ENCODE assay signal across 8 mouse cellular contexts in the genomic region with DNA sequence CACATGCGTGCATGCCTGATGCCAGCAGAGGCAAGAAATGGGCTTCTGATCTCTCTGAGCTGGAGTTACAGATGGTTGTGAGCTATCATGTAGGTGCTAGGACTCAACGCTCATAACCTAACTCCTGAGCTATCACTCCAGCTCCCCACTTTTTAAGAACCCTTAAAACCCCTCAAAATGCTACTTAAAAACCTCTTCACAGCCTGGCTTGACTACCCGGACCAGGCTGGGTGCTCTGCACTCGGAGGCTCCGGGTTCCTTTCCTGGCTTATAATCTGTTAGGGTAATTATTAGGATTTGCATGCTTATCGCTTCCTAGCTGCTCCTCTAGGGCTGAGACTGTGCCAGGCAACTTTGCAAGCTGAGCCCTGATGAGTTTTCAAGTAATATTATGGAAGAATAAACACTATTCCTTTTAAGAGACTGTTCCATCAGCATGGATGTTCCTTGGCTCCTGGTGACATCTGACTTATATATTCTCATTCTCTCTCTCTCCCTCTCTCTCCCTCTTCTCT. TPM values are rescaled to one million over a fixed set of nuclear protein-coding genes. Genes with fewer than 3 reads are reported as not detected.
A peak's percentile ranks its signal among the peaks of the same experiment; 100 is the strongest.
DNase-seq lines count a peak whose midpoint lies in the region; ATAC-seq and TF ChIP-seq lines count a peak whose summit lies in the region.

No protein-coding gene starts in this region.

- WGBS in hindbrain, embryonic 13.5 days, result 87% methylated on average over 6 of the region's 6 CpGs
- 81% methylated on average over 6 of the region's 6 CpGs for WGBS in hindbrain, embryonic 11.5 days
- 84% methylated on average over 6 of the region's 6 CpGs for WGBS in neural tube, embryonic 13.5 days
- 65% methylated on average over 6 of the region's 6 CpGs for WGBS in hindbrain, postnatal 0 days
- 52% methylated on average over 6 of the region's 6 CpGs for WGBS in stomach, postnatal 0 days

- DNase-seq in hindbrain, embryonic 11.5 days (ENCODE audit: low spot score), result no peak
- DNase-seq in neural tube, embryonic 10.5 days (ENCODE audit: extremely low spot score, low spot score), result no peak
- no peak for DNase-seq in hindbrain, postnatal 0 days (ENCODE audit: low spot score)
- peak; percentile 39 for DNase-seq in stomach, postnatal 0 days (ENCODE audit: low spot score)
- no peak for DNase-seq in kidney, postnatal 25 days
- DNase-seq in left cerebral cortex, postnatal 10 days (ENCODE audit: extremely low spot score in 1 of 2, low spot score in 2 of 2), result no peak

- H3K4me3 ChIP-seq in hindbrain, embryonic 13.5 days, result no peak overlapping the region
- H3K4me3 ChIP-seq in hindbrain, embryonic 11.5 days (ENCODE audit: low read depth, low read length), result no peak overlapping the region
- no peak overlapping the region for H3K4me3 ChIP-seq in neural tube, embryonic 13.5 days
- H3K4me3 ChIP-seq in hindbrain, postnatal 0 days (ENCODE audit: low read length), result no peak overlapping the region
- peak overlapping the region; percentile 31; the same call in 1 of the 2 replicates for H3K4me3 ChIP-seq in stomach, postnatal 0 days (ENCODE audit: low read depth, low read length)

- intact Hi-C loops in left cerebral cortex, postnatal 10 days (cut with DNase I), result loop anchor here (10.0 kb wide), 1 partner anchor 537 kb away; the partner anchor contains the start of gene Fosl2

- no peaks in the 10 kb centered on the region for H3K36me3 ChIP-seq in hindbrain, embryonic 13.5 days
- H3K36me3 ChIP-seq in hindbrain, embryonic 11.5 days (ENCODE audit: control insufficient read depth, insufficient read depth, low read length), result no peaks in the 10 kb centered on the region
- H3K36me3 ChIP-seq in neural tube, embryonic 13.5 days, result no peaks in the 10 kb centered on the region
- H3K36me3 ChIP-seq in hindbrain, postnatal 0 days (ENCODE audit: insufficient read depth, low read length), result no peaks in the 10 kb centered on the region
- no peaks in the 10 kb centered on the region for H3K36me3 ChIP-seq in stomach, postnatal 0 days (ENCODE audit: control insufficient read depth, insufficient read depth, low read length)

- peak overlapping the region; percentile 59 for H3K4me2 ChIP-seq in hindbrain, embryonic 13.5 days
- H3K4me2 ChIP-seq in hindbrain, embryonic 11.5 days (replicated peaks; ENCODE audit: low read depth, low read length), result no peak overlapping the region
- peak overlapping the region; percentile 55 for H3K4me2 ChIP-seq in neural tube, embryonic 13.5 days
- H3K4me2 ChIP-seq in hindbrain, postnatal 0 days (ENCODE audit: low read depth, low read length), result peak overlapping the region; percentile 60; the same call in 1 of the 2 replicates
- H3K4me2 ChIP-seq in stomach, postnatal 0 days (replicated peaks; ENCODE audit: low read depth), result peak overlapping the region; percentile 58

- H3K9ac ChIP-seq in hindbrain, embryonic 13.5 days, result no peak overlapping the region
- no peak overlapping the region for H3K9ac ChIP-seq in hindbrain, embryonic 11.5 days (ENCODE audit: low read depth, low read length)
- no peak overlapping the region for H3K9ac ChIP-seq in neural tube, embryonic 13.5 days
- no peak overlapping the region for H3K9ac ChIP-seq in hindbrain, postnatal 0 days (replicated peaks; ENCODE audit: low read length)
- H3K9ac ChIP-seq in stomach, postnatal 0 days (ENCODE audit: low read length), result peak overlapping the region; percentile 14

- no peak for TF ChIP-seq CTCF in hindbrain, postnatal 0 days (IDR thresholded peaks at IDR 0.05; ENCODE audit: low read depth)
- no peak for TF ChIP-seq CTCF in stomach, postnatal 0 days (IDR thresholded peaks at IDR 0.05; ENCODE audit: low read depth)

- peaks cover 20% of the 10 kb centered on the region for H3K27me3 ChIP-seq in hindbrain, embryonic 13.5 days
- no peaks in the 10 kb centered on the region for H3K27me3 ChIP-seq in hindbrain, embryonic 11.5 days (ENCODE audit: control insufficient read depth, insufficient read depth, low read length)
- H3K27me3 ChIP-seq in neural tube, embryonic 13.5 days, result peaks cover 10% of the 10 kb centered on the region; the same call in 1 of the 2 replicates
- no peaks in the 10 kb centered on the region for H3K27me3 ChIP-seq in hindbrain, postnatal 0 days (ENCODE audit: insufficient read depth, low read length)
- no peaks in the 10 kb centered on the region for H3K27me3 ChIP-seq in stomach, postnatal 0 days (ENCODE audit: control insufficient read depth, insufficient read depth, low read length)

- H3K4me1 ChIP-seq in hindbrain, embryonic 13.5 days (replicated peaks), result peaks cover 12% of the 10 kb centered on the region
- H3K4me1 ChIP-seq in hindbrain, embryonic 11.5 days (replicated peaks; ENCODE audit: control insufficient read depth, insufficient read depth, low read length), result no peaks in the 10 kb centered on the region
- H3K4me1 ChIP-seq in neural tube, embryonic 13.5 days (replicated peaks), result peaks cover 14% of the 10 kb centered on the region; the same call in 1 of the 2 replicates
- H3K4me1 ChIP-seq in hindbrain, postnatal 0 days (ENCODE audit: insufficient read depth, low read length), result peaks cover 5% of the 10 kb centered on the region
- peaks cover 7% of the 10 kb centered on the region; the same call in 1 of the 2 replicates for H3K4me1 ChIP-seq in stomach, postnatal 0 days (replicated peaks; ENCODE audit: control insufficient read depth, insufficient read depth)

- H3K9me3 ChIP-seq in hindbrain, embryonic 13.5 days, result no peaks in the 10 kb centered on the region
- no peaks in the 10 kb centered on the region for H3K9me3 ChIP-seq in hindbrain, embryonic 11.5 days (ENCODE audit: control insufficient read depth, low read length)
- H3K9me3 ChIP-seq in neural tube, embryonic 13.5 days, result no peaks in the 10 kb centered on the region
- no peaks in the 10 kb centered on the region for H3K9me3 ChIP-seq in hindbrain, postnatal 0 days (ENCODE audit: low read length)
- H3K9me3 ChIP-seq in stomach, postnatal 0 days (ENCODE audit: control insufficient read depth, low read length), result no peaks in the 10 kb centered on the region

- no peak overlapping the region for H3K27ac ChIP-seq in hindbrain, embryonic 13.5 days
- H3K27ac ChIP-seq in hindbrain, embryonic 11.5 days (ENCODE audit: low read depth, low read length), result no peak overlapping the region
- no peak overlapping the region for H3K27ac ChIP-seq in neural tube, embryonic 13.5 days (replicated peaks)
- H3K27ac ChIP-seq in hindbrain, postnatal 0 days, result no peak overlapping the region
- H3K27ac ChIP-seq in stomach, postnatal 0 days (replicated peaks), result peak overlapping the region; percentile 73

- no peak for ATAC-seq in hindbrain, embryonic 13.5 days (ENCODE audit: low FRiP score)
- ATAC-seq in hindbrain, embryonic 11.5 days (ENCODE audit: low FRiP score), result no peak
- ATAC-seq in neural tube, embryonic 13.5 days (ENCODE audit: low read depth), result no peak
- ATAC-seq in hindbrain, postnatal 0 days, result no peak
- no peak for ATAC-seq in stomach, postnatal 0 days (ENCODE audit: low FRiP score, low TSS enrichment)

- no peak for TF ChIP-seq EP300 in stomach, postnatal 0 days (optimal IDR thresholded peaks at IDR 0.05)

RNA-seq across cellular contexts. Expression of gene Mrpl33, which starts 0.8 kb away (rescaled TPM):
- polyA plus RNA-seq in hindbrain, embryonic 13.5 days (2015; fragmentation: Nextera tagmentation; extraction: Ambion mirVana), result 183 and 197 TPM in 2 replicates
- 213 and 215 TPM in 2 replicates for polyA plus RNA-seq in hindbrain, embryonic 11.5 days (2014; fragmentation: Nextera tagmentation; extraction: Ambion mirVana)
- polyA plus RNA-seq in neural tube, embryonic 13.5 days (2015; fragmentation: Nextera tagmentation; extraction: Ambion mirVana), result 201 and 240 TPM in 2 replicates
- 76.8 and 82.5 TPM in 2 replicates for total RNA-seq in hindbrain, postnatal 0 days (2014; rRNA removed)
- 293 and 315 TPM in 2 replicates for polyA plus RNA-seq in hindbrain, postnatal 0 days (2015; fragmentation: Nextera tagmentation; extraction: Ambion mirVana)
- 359 and 382 TPM in 2 replicates for polyA plus RNA-seq in stomach, postnatal 0 days (2015; fragmentation: Nextera tagmentation; extraction: Ambion mirVana)
- total RNA-seq in left cerebral cortex, postnatal 10 days (2021), result 100 to 1,000 TPM; 116 to 134 TPM
